Mouse (Mus musculus) megakaryocyte, embryonic 14.5 days (primary cell): ENCODE data around the gene Ces1h.

Source experiments
- FLI1 ChIP-seq: IDR thresholded peaks from 2 replicates; pipeline ENCODE4 v1.6.1; 2012; ENCODE audit warnings: low read length, inconsistent platforms, mixed read lengths
- GATA1 ChIP-seq: IDR thresholded peaks from 3 replicates; pipeline ENCODE4 v1.6.1; 2012; ENCODE audit warnings: mixed read lengths, low read length, inconsistent platforms, borderline replicate concordance

DNA sequence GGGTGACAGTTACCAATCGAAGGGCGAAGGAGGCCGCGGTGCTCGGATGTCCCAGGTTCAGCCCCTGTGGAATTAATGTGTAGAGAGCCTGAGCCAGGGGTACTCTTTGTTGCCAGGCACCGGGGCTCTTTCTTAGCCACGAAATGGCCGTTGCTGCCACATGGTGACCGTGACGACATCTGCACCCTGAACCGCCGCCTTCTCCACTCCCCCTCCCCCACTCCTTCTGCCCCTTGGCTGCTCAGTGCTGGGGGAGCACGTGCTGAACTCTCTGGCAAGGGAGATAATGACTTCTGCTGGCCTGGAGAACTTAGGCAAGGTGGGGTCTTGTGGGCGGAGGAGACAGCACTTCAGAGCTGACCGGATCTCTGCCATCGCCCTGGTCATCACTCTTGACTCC lies 47.7 kb upstream of the Ces1h start:
- TF ChIP-seq GATA1 (no peak), FLI1 (no peak)
